Mouse (Mus musculus): ENCODE data around the gene Dydc2.

DNA sequence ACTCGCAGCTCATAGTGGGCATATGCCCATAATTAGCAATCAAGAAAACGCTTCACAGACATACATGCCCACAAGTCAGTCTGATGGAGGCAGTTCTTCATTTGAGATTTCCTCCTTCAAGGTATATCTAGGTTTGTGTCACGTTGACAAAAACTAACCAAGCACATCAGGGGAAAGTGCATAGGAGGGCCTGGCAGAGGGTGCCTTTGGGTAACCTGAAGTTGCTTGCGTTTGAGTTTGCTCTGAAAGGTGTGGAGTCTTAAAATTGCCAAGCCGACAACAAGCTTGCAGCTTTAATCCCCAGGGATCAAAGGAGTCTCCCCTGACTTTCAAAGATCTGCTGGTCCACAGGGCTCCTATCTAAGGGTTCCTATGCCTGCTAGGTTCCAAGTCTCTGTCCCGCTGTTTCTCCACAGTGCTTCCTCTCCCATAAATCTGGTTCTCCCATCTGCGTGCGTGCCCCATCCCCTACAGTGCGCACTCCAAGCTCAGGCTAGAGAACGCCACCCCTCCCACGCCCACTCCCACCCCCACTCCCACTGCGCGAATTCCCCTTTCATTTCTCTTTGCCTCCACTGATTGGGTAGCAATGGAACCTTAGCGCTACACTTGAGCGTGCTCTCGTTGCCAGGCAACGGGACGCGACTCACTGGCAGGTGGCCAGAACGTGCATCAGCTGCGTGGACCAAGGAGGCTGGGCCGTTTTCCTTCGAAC is 3.4 kb upstream of the Dydc2 start, which contains the start of gene Dydc1:
- TF ChIP-seq EP300 (IDR thresholded peaks at IDR 0.05) (no peak), CTCF (IDR thresholded peaks at IDR 0.05) (no peak)

All from lung, postnatal 0 days (tissue).